27 mouse cellular contexts compared by ENCODE assay signal in the genomic region with DNA sequence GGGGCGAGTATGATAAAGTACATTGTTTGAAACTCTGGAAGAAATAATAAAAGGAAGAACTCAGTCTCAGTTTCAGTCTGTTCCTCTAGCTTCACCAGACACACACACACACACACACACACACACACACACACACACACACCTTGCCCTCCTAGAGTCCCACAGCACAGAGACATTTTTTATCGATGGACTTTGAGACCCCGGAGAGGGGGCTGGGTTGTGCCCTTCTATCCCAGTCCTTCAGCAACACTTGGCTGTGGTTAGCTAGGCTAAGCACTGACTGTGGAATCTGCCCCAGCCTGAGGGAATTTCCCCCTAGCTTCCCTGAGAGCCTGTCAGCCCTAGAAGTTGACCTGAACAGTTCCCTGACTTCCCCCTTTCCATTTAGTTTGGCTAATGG. TPM values are rescaled to one million over a fixed set of nuclear protein-coding genes. Genes with fewer than 3 reads are reported as not detected.
DNase-seq lines count a peak whose midpoint lies in the region; ATAC-seq lines count a peak whose summit lies in the region.
"Had no signal": no experiment of that assay in that cellular context is flagged by ENCODE, and none has a peak within 500 bp of the region (broad histone marks: within the 10 kb centered on the region; RNA-seq: fewer than 3 reads in every experiment).

No protein-coding gene starts in this region.

- no peaks in the 10 kb centered on the region for H3K4me1 ChIP-seq in intestine, embryonic 15.5 days (replicated peaks)
- H3K4me1 ChIP-seq in liver, embryonic 15.5 days (replicated peaks): peaks cover 6% of the 10 kb centered on the region
- H3K4me1 ChIP-seq: forebrain, embryonic 10.5 days; hindbrain, embryonic 12.5 days had no signal

- H3K9me3 ChIP-seq in intestine, embryonic 15.5 days: no peaks in the 10 kb centered on the region
- no peaks in the 10 kb centered on the region for H3K9me3 ChIP-seq in liver, embryonic 15.5 days (replicated peaks)
- H3K9me3 ChIP-seq: forebrain, embryonic 10.5 days; G1E; hindbrain, embryonic 12.5 days had no signal

- DNase-seq in kidney, adult 8-10 months: peak; percentile 44 to 49
- peak; percentile 48 for DNase-seq in kidney, postnatal 14 days
- no peak for DNase-seq in spleen, postnatal 14 days (ENCODE audit: low spot score in 2 of 2)
- no peak for DNase-seq in adrenal gland, postnatal 36 days
- DNase-seq in adrenal gland, postnatal 4 days (ENCODE audit: low spot score in 2 of 2): no peak
- no peak for DNase-seq in left cerebral cortex, postnatal 25 days (ENCODE audit: low spot score in 2 of 2)
- DNase-seq: adrenal gland, postnatal 14 days; cerebellum, adult 11-12 months; cerebellum, postnatal 25 days; heart, postnatal 10 days; left cerebral cortex, postnatal 4 days; lung, adult 2 months; lung, postnatal 36 days; thymus, adult 18-20 months had no signal

- no peaks in the 10 kb centered on the region for H3K36me3 ChIP-seq in intestine, embryonic 15.5 days
- no peaks in the 10 kb centered on the region for H3K36me3 ChIP-seq in liver, embryonic 15.5 days (replicated peaks)
- H3K36me3 ChIP-seq: forebrain, embryonic 10.5 days; G1E; hindbrain, embryonic 12.5 days had no signal

- no peak overlapping the region for H3K4me2 ChIP-seq in intestine, embryonic 15.5 days (replicated peaks)
- no peak overlapping the region for H3K4me2 ChIP-seq in liver, embryonic 15.5 days
- H3K4me2 ChIP-seq: heart, embryonic 11.5 days; hindbrain, embryonic 12.5 days had no signal

- WGBS in intestine, embryonic 15.5 days: 68% methylated on average over 3 of the region's 3 CpGs
- WGBS in liver, embryonic 15.5 days (ENCODE audit: insufficient replicate concordance): 63% methylated on average over 3 of the region's 3 CpGs

- no peak overlapping the region for H3K4me3 ChIP-seq in intestine, embryonic 15.5 days (replicated peaks)
- H3K4me3 ChIP-seq in liver, embryonic 15.5 days (replicated peaks): no peak overlapping the region
- H3K4me3 ChIP-seq: forebrain, embryonic 10.5 days; hindbrain, embryonic 12.5 days had no signal

- H3K27ac ChIP-seq in intestine, embryonic 15.5 days: no peak overlapping the region
- 0 out of 2 replicates have a peak overlapping the region, but pooled peaks have one; percentile 19 for H3K27ac ChIP-seq in liver, embryonic 15.5 days (replicated peaks)
- H3K27ac ChIP-seq: forebrain, embryonic 10.5 days; hindbrain, embryonic 12.5 days had no signal

- ATAC-seq in intestine, embryonic 15.5 days: peak; percentile 81
- ATAC-seq in liver, embryonic 15.5 days (ENCODE audit: insufficient read depth): peak; percentile 37; the same call in 1 of the 2 replicates
- ATAC-seq: activated CD4-positive, CD25-positive, alpha-beta regulatory T cell, adult 4 months; inflammation-experienced regulatory T-cells, adult 6 months; midbrain, embryonic 16.5 days had no signal

- intact Hi-C loops in left cerebral cortex, postnatal 25 days (cut with DNase I): no loop called here

- H3K27me3 ChIP-seq in intestine, embryonic 15.5 days (replicated peaks): no peaks in the 10 kb centered on the region
- no peaks in the 10 kb centered on the region for H3K27me3 ChIP-seq in liver, embryonic 15.5 days

- no peak overlapping the region for H3K9ac ChIP-seq in intestine, embryonic 15.5 days
- H3K9ac ChIP-seq in liver, embryonic 15.5 days: no peak overlapping the region
- H3K9ac ChIP-seq: hindbrain, embryonic 12.5 days had no signal

RNA-seq across cellular contexts. Expression of a gene that starts 8.3 kb away (rescaled TPM):
- 0.88 and 1.0 TPM in 2 replicates for polyA plus RNA-seq in intestine, embryonic 15.5 days (2015; fragmentation: Nextera tagmentation; extraction: Ambion mirVana)
- 6.4 and 11.6 TPM in 2 replicates for polyA plus RNA-seq in liver, embryonic 15.5 days (2015; fragmentation: Nextera tagmentation; extraction: Ambion mirVana)
- total RNA-seq in adrenal gland, postnatal 36 days (2021): 1 to 10 TPM; 2.1 to 2.9 TPM
- 1 to 10 TPM; 1.1 to 1.2 TPM for total RNA-seq in adrenal gland, postnatal 4 days (2021)
- under 1 TPM in 1 of 2 experiments, not detected in 1; 0.16 TPM for total RNA-seq in left cerebral cortex, postnatal 25 days (2021)
- total RNA-seq: gastrocnemius, adult 18-20 months; heart, postnatal 10 days; left cerebral cortex, adult 18-20 months; left cerebral cortex, postnatal 4 days; neutrophil, adult 5-6 weeks had no signal
- polyA plus RNA-seq: activated CD4-positive, CD25-positive, alpha-beta regulatory T cell, adult 4 months; G1E; heart, embryonic 11.5 days; inflammation-experienced regulatory T-cells, adult 6 months had no signal

RNA-seq across cellular contexts. Expression of a gene that starts 8.6 kb away (rescaled TPM):
- 0.06 and 0.10 TPM in 2 replicates for polyA plus RNA-seq in intestine, embryonic 15.5 days (2015; fragmentation: Nextera tagmentation; extraction: Ambion mirVana)
- polyA plus RNA-seq in liver, embryonic 15.5 days (2015; fragmentation: Nextera tagmentation; extraction: Ambion mirVana): 6.3 and 8.8 TPM in 2 replicates
- total RNA-seq in adrenal gland, postnatal 36 days (2021): under 1 TPM in 1 of 2 experiments, not detected in 1; 0.56 TPM
- 1 to 10 TPM in 1 of 2 experiments, not detected in 1; 1.7 TPM for total RNA-seq in adrenal gland, postnatal 4 days (2021)
- not detected for total RNA-seq in left cerebral cortex, postnatal 25 days (2021)
- total RNA-seq: G1E; heart, postnatal 10 days; left cerebral cortex, adult 18-20 months; left cerebral cortex, postnatal 4 days; neutrophil, adult 5-6 weeks had no signal
- polyA plus RNA-seq: activated CD4-positive, CD25-positive, alpha-beta regulatory T cell, adult 4 months; forebrain, embryonic 10.5 days; G1E; hindbrain, embryonic 12.5 days; inflammation-experienced regulatory T-cells, adult 6 months; midbrain, embryonic 16.5 days had no signal

RNA-seq across cellular contexts. Expression of a gene that starts 13.4 kb away (rescaled TPM):
- polyA plus RNA-seq in intestine, embryonic 15.5 days (2015; fragmentation: Nextera tagmentation; extraction: Ambion mirVana): 24.6 and 26.9 TPM in 2 replicates
- 11.4 and 12.3 TPM in 2 replicates for polyA plus RNA-seq in liver, embryonic 15.5 days (2015; fragmentation: Nextera tagmentation; extraction: Ambion mirVana)
- 1 to 10 TPM; 8.6 to 9.0 TPM for total RNA-seq in adrenal gland, postnatal 36 days (2021)
- 10 to 100 TPM; 14.4 to 16.4 TPM for total RNA-seq in adrenal gland, postnatal 4 days (2021)
- 1 to 10 TPM; 8.0 TPM for total RNA-seq in left cerebral cortex, postnatal 25 days (2021)

RNA-seq across cellular contexts. Expression of a gene that starts 18.9 kb away (rescaled TPM):
- 0.42 and 0.77 TPM in 2 replicates for polyA plus RNA-seq in intestine, embryonic 15.5 days (2015; fragmentation: Nextera tagmentation; extraction: Ambion mirVana)
- not detected in 2 replicates for polyA plus RNA-seq in liver, embryonic 15.5 days (2015; fragmentation: Nextera tagmentation; extraction: Ambion mirVana)
- total RNA-seq in adrenal gland, postnatal 36 days (2021): under 1 TPM in 1 of 2 experiments, not detected in 1; 0.96 TPM
- total RNA-seq in adrenal gland, postnatal 4 days (2021): not detected
- not detected for total RNA-seq in left cerebral cortex, postnatal 25 days (2021)
- total RNA-seq: G1E; gastrocnemius, adult 18-20 months; heart, postnatal 10 days; left cerebral cortex, adult 18-20 months; left cerebral cortex, postnatal 4 days; neutrophil, adult 5-6 weeks had no signal
- polyA plus RNA-seq: G1E; inflammation-experienced regulatory T-cells, adult 6 months; lung, adult 2 months had no signal

RNA-seq across cellular contexts. Expression of a gene that starts 27.7 kb away (rescaled TPM):
- polyA plus RNA-seq in intestine, embryonic 15.5 days (2015; fragmentation: Nextera tagmentation; extraction: Ambion mirVana): 0.30 TPM in 1 of 2 replicates, not detected in the other
- not detected in 2 replicates for polyA plus RNA-seq in liver, embryonic 15.5 days (2015; fragmentation: Nextera tagmentation; extraction: Ambion mirVana)
- under 1 TPM in 1 of 2 experiments, not detected in 1; 0.79 TPM for total RNA-seq in adrenal gland, postnatal 36 days (2021)
- not detected for total RNA-seq in adrenal gland, postnatal 4 days (2021)
- not detected for total RNA-seq in left cerebral cortex, postnatal 25 days (2021)
- total RNA-seq: G1E; heart, postnatal 10 days; left cerebral cortex, adult 18-20 months; left cerebral cortex, postnatal 4 days; neutrophil, adult 5-6 weeks had no signal
- polyA plus RNA-seq: G1E; gonadal fat pad, adult 2 months; hindbrain, embryonic 12.5 days; inflammation-experienced regulatory T-cells, adult 6 months; lung, adult 2 months; midbrain, embryonic 16.5 days had no signal

Comparison
In these comparisons a context has a peak if more than half of its experiments do, and no peak if none do; other contexts are left out.
1. DNase-seq: peak in kidney, adult 8-10 months (2 of 2) and kidney, postnatal 14 days (single experiment); none in spleen, postnatal 14 days (0 of 2), adrenal gland, postnatal 36 days (0 of 2), adrenal gland, postnatal 4 days (0 of 2) and left cerebral cortex, postnatal 25 days (0 of 2).